Mouse (Mus musculus): ENCODE results near the gene Elfn2. TPM values are rescaled to one million over a fixed set of nuclear protein-coding genes. Genes with fewer than 3 reads are reported as not detected.
A peak's percentile ranks its signal among the peaks of the same experiment; 100 is the strongest.

The Elfn2 gene
- polyA plus RNA-seq (2015; fragmentation: Nextera tagmentation; extraction: Ambion mirVana): 6.4 and 8.2 TPM in 2 replicates

GRCm38 (mm10) chr15:78718290-78719250, at the start of gene Elfn2:
Gene Elfn2, minus strand, starts transcription at chr15:78718771.
- peak within 1 kb of the TSS; percentile 50 for H3K27ac ChIP-seq (ENCODE audit: low read length)
- peaks cover 35% of the 10 kb centered on the region for H3K4me1 ChIP-seq (replicated peaks; ENCODE audit: control insufficient read depth, insufficient read depth, low read length)
- ATAC-seq: peak; percentile 44
- H3K4me3 ChIP-seq (replicated peaks; ENCODE audit: low read length): peak within 1 kb of the TSS; percentile 69
- no peaks in the 10 kb centered on the region for H3K36me3 ChIP-seq (ENCODE audit: control insufficient read depth, insufficient read depth)
- peaks cover 12% of the 10 kb centered on the region; the same call in 1 of the 2 replicates for H3K27me3 ChIP-seq (replicated peaks; ENCODE audit: control insufficient read depth, insufficient read depth, low read length)
- no peaks in the 10 kb centered on the region for H3K9me3 ChIP-seq (ENCODE audit: control insufficient read depth, low read length)
- WGBS: 1% methylated on average over 72 of the region's 89 CpGs
- peak within 1 kb of the TSS; percentile 84 for H3K9ac ChIP-seq (replicated peaks; ENCODE audit: low read depth, low read length)
- peak within 1 kb of the TSS; percentile 89 for H3K4me2 ChIP-seq (ENCODE audit: low read length)

GRCm38 (mm10) chr15:78763704-78764103, 45.1 kb upstream of the Elfn2 start:
- H3K4me3 ChIP-seq (replicated peaks; ENCODE audit: low read length): no peak overlapping the region
- no peak overlapping the region for H3K9ac ChIP-seq (replicated peaks; ENCODE audit: low read depth, low read length)
- H3K36me3 ChIP-seq (ENCODE audit: control insufficient read depth, insufficient read depth): no peaks in the 10 kb centered on the region
- WGBS: 62% methylated on average over 5 of the region's 5 CpGs
- ATAC-seq: 0 out of 2 replicates have a peak, but pooled peaks have one; percentile 14
- H3K27me3 ChIP-seq (replicated peaks; ENCODE audit: control insufficient read depth, insufficient read depth, low read length): no peaks in the 10 kb centered on the region
- peaks cover 18% of the 10 kb centered on the region for H3K4me1 ChIP-seq (replicated peaks; ENCODE audit: control insufficient read depth, insufficient read depth, low read length)
- no peak overlapping the region for H3K4me2 ChIP-seq (ENCODE audit: low read length)
- H3K27ac ChIP-seq (ENCODE audit: low read length): peak overlapping the region; percentile 34
- no peaks in the 10 kb centered on the region for H3K9me3 ChIP-seq (ENCODE audit: control insufficient read depth, low read length)

DNA sequence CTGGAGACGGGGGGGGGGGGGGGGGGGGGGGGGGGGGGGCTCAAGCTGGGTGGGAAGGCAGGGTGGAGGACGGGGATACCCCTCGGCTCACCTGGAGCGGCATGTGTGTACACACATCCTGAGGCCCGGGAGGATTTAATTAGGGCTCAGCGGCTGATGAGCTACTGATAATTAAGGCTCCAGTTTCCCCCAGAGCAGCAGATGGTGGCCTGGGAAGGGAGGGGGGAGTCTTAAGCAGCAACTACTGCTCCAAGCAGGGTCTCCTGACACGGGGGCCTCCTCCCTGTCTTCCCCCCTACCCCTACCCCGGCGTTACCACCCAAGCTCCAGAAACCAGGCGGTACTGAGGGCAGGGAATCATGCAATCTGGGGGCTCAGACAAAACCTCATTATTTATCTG, 44.6 kb upstream of the Elfn2 start:
- peak; percentile 62 for ATAC-seq
- peaks cover 14% of the 10 kb centered on the region for H3K4me1 ChIP-seq (replicated peaks; ENCODE audit: control insufficient read depth, insufficient read depth, low read length)
- WGBS: 13% methylated on average over 9 of the region's 10 CpGs
- H3K4me2 ChIP-seq (ENCODE audit: low read length): no peak overlapping the region
- no peaks in the 10 kb centered on the region for H3K27me3 ChIP-seq (replicated peaks; ENCODE audit: control insufficient read depth, insufficient read depth, low read length)
- no peaks in the 10 kb centered on the region for H3K9me3 ChIP-seq (ENCODE audit: control insufficient read depth, low read length)
- H3K9ac ChIP-seq (replicated peaks; ENCODE audit: low read depth, low read length): no peak overlapping the region
- peak overlapping the region; percentile 34 for H3K27ac ChIP-seq (ENCODE audit: low read length)
- H3K36me3 ChIP-seq (ENCODE audit: control insufficient read depth, insufficient read depth): no peaks in the 10 kb centered on the region
- no peak overlapping the region for H3K4me3 ChIP-seq (replicated peaks; ENCODE audit: low read length)

GRCm38 (mm10) chr15:78761112-78761511, 42.5 kb upstream of the Elfn2 start:
- Histone ChIP-seq H3K27ac (ENCODE audit: low read length) (no peak overlapping the region), H3K9me3 (ENCODE audit: control insufficient read depth, low read length) (no peaks in the 10 kb centered on the region), H3K4me2 (ENCODE audit: low read length) (no peak overlapping the region), H3K27me3 (replicated peaks; ENCODE audit: control insufficient read depth, insufficient read depth, low read length) (no peaks in the 10 kb centered on the region), H3K36me3 (ENCODE audit: control insufficient read depth, insufficient read depth) (no peaks in the 10 kb centered on the region), H3K9ac (replicated peaks; ENCODE audit: low read depth, low read length) (no peak overlapping the region), H3K4me1 (replicated peaks; ENCODE audit: control insufficient read depth, insufficient read depth, low read length) (peaks cover 7% of the 10 kb centered on the region), H3K4me3 (replicated peaks; ENCODE audit: low read length) (no peak overlapping the region)
- no peak for ATAC-seq
- WGBS: 72% methylated on average over 13 of the region's 13 CpGs

- WGBS: 92% methylated on average over 6 of the region's 6 CpGs
Observed at GRCm38 (mm10) chr15:78758132-78758531, 39.6 kb upstream of the Elfn2 start.

GRCm38 (mm10) chr15:78755966-78756725, 37.6 kb upstream of the Elfn2 start:
- no peak for ATAC-seq
- no peak overlapping the region for H3K9ac ChIP-seq (replicated peaks; ENCODE audit: low read depth, low read length)
- H3K36me3 ChIP-seq (ENCODE audit: control insufficient read depth, insufficient read depth): no peaks in the 10 kb centered on the region
- peaks cover 16% of the 10 kb centered on the region for H3K4me1 ChIP-seq (replicated peaks; ENCODE audit: control insufficient read depth, insufficient read depth, low read length)
- H3K4me2 ChIP-seq (ENCODE audit: low read length): no peak overlapping the region
- no peaks in the 10 kb centered on the region for H3K9me3 ChIP-seq (ENCODE audit: control insufficient read depth, low read length)
- WGBS: 80% methylated on average over 12 of the region's 12 CpGs
- H3K27me3 ChIP-seq (replicated peaks; ENCODE audit: control insufficient read depth, insufficient read depth, low read length): no peaks in the 10 kb centered on the region
- H3K27ac ChIP-seq (ENCODE audit: low read length): no peak overlapping the region
- H3K4me3 ChIP-seq (replicated peaks; ENCODE audit: low read length): no peak overlapping the region

More at GRCm38 (mm10) chr15:78758132-78758531, 39.6 kb upstream of the Elfn2 start:
- H3K9ac ChIP-seq (replicated peaks; ENCODE audit: low read depth, low read length): no peak overlapping the region
- H3K4me3 ChIP-seq (replicated peaks; ENCODE audit: low read length): no peak overlapping the region
- no peak overlapping the region for H3K4me2 ChIP-seq (ENCODE audit: low read length)
- no peak for ATAC-seq
- H3K4me1 ChIP-seq (replicated peaks; ENCODE audit: control insufficient read depth, insufficient read depth, low read length): peaks cover 8% of the 10 kb centered on the region
- no peak overlapping the region for H3K27ac ChIP-seq (ENCODE audit: low read length)
- H3K9me3 ChIP-seq (ENCODE audit: control insufficient read depth, low read length): no peaks in the 10 kb centered on the region
- no peaks in the 10 kb centered on the region for H3K36me3 ChIP-seq (ENCODE audit: control insufficient read depth, insufficient read depth)
- H3K27me3 ChIP-seq (replicated peaks; ENCODE audit: control insufficient read depth, insufficient read depth, low read length): no peaks in the 10 kb centered on the region

- ATAC-seq: no peak
- no peak overlapping the region for H3K4me2 ChIP-seq (ENCODE audit: low read length)
- H3K27me3 ChIP-seq (replicated peaks; ENCODE audit: control insufficient read depth, insufficient read depth, low read length): no peaks in the 10 kb centered on the region
- no peak overlapping the region for H3K4me3 ChIP-seq (replicated peaks; ENCODE audit: low read length)
- H3K36me3 ChIP-seq (ENCODE audit: control insufficient read depth, insufficient read depth): no peaks in the 10 kb centered on the region
- peaks cover 25% of the 10 kb centered on the region for H3K4me1 ChIP-seq (replicated peaks; ENCODE audit: control insufficient read depth, insufficient read depth, low read length)
- H3K27ac ChIP-seq (ENCODE audit: low read length): no peak overlapping the region
- no peak overlapping the region for H3K9ac ChIP-seq (replicated peaks; ENCODE audit: low read depth, low read length)
- WGBS: 67% methylated on average over 3 of the region's 3 CpGs
- no peaks in the 10 kb centered on the region for H3K9me3 ChIP-seq (ENCODE audit: control insufficient read depth, low read length)
Observed at GRCm38 (mm10) chr15:78755226-78755625, 36.7 kb upstream of the Elfn2 start.

DNA sequence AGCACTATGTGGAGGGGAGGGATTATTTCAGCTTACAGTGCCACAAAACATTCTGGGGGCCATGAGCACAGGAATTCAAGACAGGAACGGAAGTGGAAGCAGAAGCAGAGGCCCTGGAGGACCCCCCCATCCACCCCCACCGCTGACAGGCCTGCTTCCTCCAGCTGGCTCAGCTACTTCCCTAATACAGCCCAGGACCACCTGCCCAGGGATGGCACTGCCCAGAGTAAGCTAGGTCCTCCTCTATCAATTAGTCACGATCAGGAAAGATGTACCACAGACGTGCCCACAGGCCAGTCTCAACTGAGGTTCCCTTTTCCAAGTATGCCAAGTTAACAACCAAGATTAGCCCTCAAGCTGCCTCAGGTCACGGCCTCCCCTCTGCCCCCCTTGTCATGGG, 35.6 kb upstream of the Elfn2 start:
- no peak for ATAC-seq
- no peak overlapping the region for H3K9ac ChIP-seq (replicated peaks; ENCODE audit: low read depth, low read length)
- 77% methylated on average over 5 of the region's 5 CpGs for WGBS

GRCm38 (mm10) chr15:78752991-78753390, 34.4 kb upstream of the Elfn2 start:
- Histone ChIP-seq H3K9me3 (ENCODE audit: control insufficient read depth, low read length) (no peaks in the 10 kb centered on the region), H3K4me1 (replicated peaks; ENCODE audit: control insufficient read depth, insufficient read depth, low read length) (peaks cover 26% of the 10 kb centered on the region), H3K27me3 (replicated peaks; ENCODE audit: control insufficient read depth, insufficient read depth, low read length) (no peaks in the 10 kb centered on the region), H3K9ac (replicated peaks; ENCODE audit: low read depth, low read length) (no peak overlapping the region), H3K36me3 (ENCODE audit: control insufficient read depth, insufficient read depth) (no peaks in the 10 kb centered on the region), H3K27ac (ENCODE audit: low read length) (no peak overlapping the region), H3K4me2 (ENCODE audit: low read length) (no peak overlapping the region), H3K4me3 (replicated peaks; ENCODE audit: low read length) (no peak overlapping the region)
- ATAC-seq: no peak

More for the DNA sequence above, 35.6 kb upstream of the Elfn2 start:
- no peak overlapping the region for H3K4me3 ChIP-seq (replicated peaks; ENCODE audit: low read length)
- no peaks in the 10 kb centered on the region for H3K36me3 ChIP-seq (ENCODE audit: control insufficient read depth, insufficient read depth)
- H3K27me3 ChIP-seq (replicated peaks; ENCODE audit: control insufficient read depth, insufficient read depth, low read length): no peaks in the 10 kb centered on the region
- H3K9me3 ChIP-seq (ENCODE audit: control insufficient read depth, low read length): no peaks in the 10 kb centered on the region
- H3K27ac ChIP-seq (ENCODE audit: low read length): no peak overlapping the region
- H3K4me2 ChIP-seq (ENCODE audit: low read length): no peak overlapping the region
- peaks cover 26% of the 10 kb centered on the region for H3K4me1 ChIP-seq (replicated peaks; ENCODE audit: control insufficient read depth, insufficient read depth, low read length)

All from forebrain, embryonic 16.5 days (tissue).